Mouse (Mus musculus) left cerebral cortex, postnatal 10 days (tissue): ENCODE results near the gene Noxred1. TPM values are rescaled to one million over a fixed set of nuclear protein-coding genes. Genes with fewer than 3 reads are reported as not detected.

Source experiments
- DNase-seq, 2 experiments: peaks; one replicate each; pipeline ENCODE4 v3.0.0; 2021 to 2022; ENCODE audit warnings: low spot score in 2 of 2, mixed read lengths in 1 of 2; ENCODE audit errors: extremely low spot score in 1 of 2
- intact Hi-C: fragments of 180-260 bp; cut with DNase I; formaldehyde crosslinking; loops from one replicate; pipeline ENCODE4 v1.15.1; 2025
- microRNA-seq: library from miRNA; unstranded; fragments of <30 nt; microRNA quantifications from one replicate; pipeline ENCODE4 v1.2.0, GENCODE M21; 2022
- total RNA-seq, 2 experiments: library from RNA; stranded (reverse); gene quantifications; 2 replicates each; pipeline ENCODE4 v1.2.3; 2021

The Noxred1 gene
- total RNA-seq, 2 experiments from 2014 or later = 0.71 to 0.81 TPM

DNA sequence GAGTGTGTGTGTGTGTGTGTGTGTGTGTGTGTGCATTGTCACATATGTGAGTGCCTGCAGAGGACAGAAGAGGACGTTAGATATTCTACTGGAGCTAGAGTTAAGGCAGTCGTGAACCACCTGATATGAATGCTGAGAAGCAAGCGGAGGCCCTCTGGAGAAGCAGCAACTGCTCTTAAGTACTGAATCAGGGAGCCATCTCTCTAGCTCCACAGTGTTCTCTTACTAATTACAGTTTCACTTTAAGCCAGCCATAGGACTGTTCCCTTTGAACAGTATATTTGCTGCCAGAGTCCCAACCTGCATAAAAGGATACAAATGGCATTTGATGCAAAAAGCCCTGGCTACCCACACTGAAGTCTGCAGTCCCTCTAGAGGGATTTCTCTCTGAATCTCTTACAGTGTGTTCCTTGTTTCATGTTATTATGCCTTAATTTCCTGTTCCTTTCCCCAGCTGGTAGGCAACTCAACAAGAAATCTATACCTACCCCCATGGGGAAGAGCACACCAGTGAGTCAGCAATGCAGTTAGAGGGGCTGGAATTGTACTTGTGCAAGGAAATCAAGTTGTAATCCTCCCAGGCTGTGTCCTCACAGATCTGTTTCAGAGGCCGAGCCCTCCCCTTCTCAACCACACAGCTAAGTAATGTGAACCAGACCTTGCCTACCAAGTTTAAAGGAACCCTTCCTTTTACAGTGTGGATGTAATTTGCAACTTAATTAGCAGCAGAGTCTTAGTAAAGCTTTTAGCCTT, 63.2 kb downstream of the Noxred1 start:
- intact Hi-C loops = no loop called here
- no peak for DNase-seq

Small RNAs within 50 kb of the gene (microRNA-seq; reads per million reads assigned to microRNA genes)
- gene Gm47293 = not detected

Other genes with a start within 250 kb of the Noxred1 start
- 10 to 100 TPM; 45.0 to 47.8 TPM for gene Zdhhc22, start 248.3 kb downstream of the Noxred1 start, total RNA-seq
- gene Tmem63c, start 217.4 kb downstream of the Noxred1 start, total RNA-seq = 10 to 100 TPM; 41.9 to 46.4 TPM
- gene Ngb, start 136.2 kb downstream of the Noxred1 start, total RNA-seq = 1 to 10 TPM; 9.3 to 10.0 TPM
- gene Gstz1, start 91.6 kb downstream of the Noxred1 start, total RNA-seq = 10 to 100 TPM; 57.8 to 62.2 TPM
- 10 to 100 TPM; 21.0 to 22.8 TPM for gene Pomt2, start 90.8 kb downstream of the Noxred1 start, total RNA-seq
- 1 to 10 TPM; 2.6 to 3.1 TPM for gene Samd15, start 39.0 kb downstream of the Noxred1 start, total RNA-seq
- gene Tmed8, start 38.3 kb downstream of the Noxred1 start, total RNA-seq = 10 to 100 TPM; 27.5 to 29.9 TPM
- gene Vipas39, start 27.5 kb upstream of the Noxred1 start, total RNA-seq = 10 to 100 TPM; 60.9 to 61.7 TPM
- gene Ahsa1, start 27.7 kb upstream of the Noxred1 start, total RNA-seq = 100 to 1,000 TPM; 157 to 158 TPM
- 1 to 10 TPM in 1 of 2 experiments, under 1 TPM in 1; 0.84 to 1.1 TPM for gene Ism2, start 61.0 kb upstream of the Noxred1 start, total RNA-seq
- 10 to 100 TPM; 61.4 to 64.8 TPM for gene Sptlc2, start 149.6 kb upstream of the Noxred1 start, total RNA-seq
- 10 to 100 TPM; 89.7 to 95.3 TPM for gene Slirp, start 205.2 kb upstream of the Noxred1 start, total RNA-seq
- gene Alkbh1, start 205.3 kb upstream of the Noxred1 start, total RNA-seq = 10 to 100 TPM; 19.3 to 19.6 TPM
- 10 to 100 TPM; 44.9 to 48.5 TPM for gene Snw1, start 233.5 kb upstream of the Noxred1 start, total RNA-seq